Mouse (Mus musculus) thymus, postnatal 10 days (tissue): Measurements from ENCODE around the gene Ndfip2.

Source experiments
- DNase-seq, 2 experiments: peaks; one replicate each; pipeline ENCODE4 v3.0.0; 2021; ENCODE audit warnings: low spot score in 2 of 2

The Ndfip2 gene

DNA sequence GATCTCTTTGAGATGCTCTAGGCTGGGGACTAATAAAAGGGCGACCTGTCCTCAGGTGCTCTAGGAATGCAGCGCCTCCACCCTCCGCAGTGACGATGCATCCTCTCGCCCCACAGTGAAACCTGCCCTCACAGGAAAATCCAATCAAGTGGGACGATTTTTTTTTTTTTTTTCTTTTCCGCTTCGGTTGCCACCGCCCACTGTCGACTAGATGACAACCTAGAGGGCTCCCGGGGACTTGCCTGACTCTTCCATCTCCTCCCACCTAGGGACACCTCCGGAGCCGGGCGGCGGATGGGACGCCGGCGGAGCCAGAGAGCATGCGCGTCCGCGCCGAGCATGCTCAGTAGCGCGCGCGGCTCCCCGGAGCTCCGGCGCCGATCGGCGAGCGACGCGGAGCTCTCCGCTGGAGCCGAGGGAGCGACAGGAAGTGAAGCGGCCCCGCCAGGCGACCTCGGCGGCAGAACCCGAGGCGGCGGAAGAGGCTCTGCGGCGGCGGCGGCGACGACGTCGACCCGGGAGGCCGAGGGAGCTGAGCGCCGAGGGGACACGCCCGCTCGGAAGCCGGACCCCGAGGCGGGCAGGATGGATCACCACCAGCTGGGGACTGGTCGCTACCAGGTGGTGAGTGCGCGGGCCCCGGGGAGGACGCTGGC is at the start of gene Ndfip2:
TSS of gene Ndfip2 (plus strand) at position 195 of the 656 bp plus-strand sequence.
- DNase-seq, result peak; percentile 80 to 86

GRCm38 (mm10) chr14:105219525-105220376 is 38.6 kb upstream of the Ndfip2 start:
- no peak for DNase-seq

DNA sequence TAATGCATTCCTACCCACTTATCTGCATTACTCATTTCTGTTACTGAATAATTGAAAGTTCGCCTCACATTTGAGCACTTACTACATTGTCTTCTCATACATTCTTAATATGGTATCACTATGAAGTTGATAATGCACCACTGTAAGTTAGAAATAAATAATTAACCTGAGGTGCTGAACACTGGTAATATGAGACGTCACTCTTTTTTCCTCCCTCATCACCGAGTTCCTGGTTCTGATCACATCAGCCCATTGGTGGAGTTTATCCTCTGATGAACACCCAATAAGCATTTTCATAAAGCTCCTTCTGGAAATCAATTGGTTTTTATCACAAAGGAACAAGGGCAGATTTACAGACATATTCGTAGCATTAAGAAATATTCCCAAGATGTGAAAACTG is 36.1 kb upstream of the Ndfip2 start:
- no peak for DNase-seq

GRCm38 (mm10) chr14:105225790-105226189 is 32.6 kb upstream of the Ndfip2 start:
- no peak for DNase-seq

GRCm38 (mm10) chr14:105232421-105232820 is 26.0 kb upstream of the Ndfip2 start:
- DNase-seq, result peak; percentile 14 to 37

DNA sequence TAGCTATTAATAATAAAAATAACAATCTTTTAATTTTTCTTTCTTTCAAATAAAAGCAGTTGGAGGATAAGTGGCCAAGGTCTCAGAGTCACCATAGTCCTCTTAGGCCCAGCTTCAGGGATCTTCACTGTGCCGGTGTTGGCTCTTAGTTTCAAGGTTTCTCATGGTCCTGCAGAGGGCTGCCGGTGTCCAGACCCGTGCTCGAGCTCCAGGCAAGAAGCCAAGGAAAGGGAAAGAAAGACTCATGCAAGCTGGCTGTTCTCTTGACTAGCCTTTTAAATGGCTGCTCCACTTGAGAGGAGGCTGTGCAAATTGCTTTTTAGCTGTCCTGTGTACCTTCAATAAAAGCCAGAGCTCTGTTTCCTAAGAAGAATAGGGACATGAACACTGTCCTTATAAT is 21.8 kb upstream of the Ndfip2 start:
- no peak for DNase-seq

- no peak for DNase-seq
These were observed 20.6 kb upstream of the Ndfip2 start for GRCm38 (mm10) chr14:105237736-105238135.

GRCm38 (mm10) chr14:105238450-105239038 is 19.8 kb upstream of the Ndfip2 start:
- no peak for DNase-seq

- no peak for DNase-seq
These were observed 18.3 kb upstream of the Ndfip2 start for GRCm38 (mm10) chr14:105240120-105240519.

DNA sequence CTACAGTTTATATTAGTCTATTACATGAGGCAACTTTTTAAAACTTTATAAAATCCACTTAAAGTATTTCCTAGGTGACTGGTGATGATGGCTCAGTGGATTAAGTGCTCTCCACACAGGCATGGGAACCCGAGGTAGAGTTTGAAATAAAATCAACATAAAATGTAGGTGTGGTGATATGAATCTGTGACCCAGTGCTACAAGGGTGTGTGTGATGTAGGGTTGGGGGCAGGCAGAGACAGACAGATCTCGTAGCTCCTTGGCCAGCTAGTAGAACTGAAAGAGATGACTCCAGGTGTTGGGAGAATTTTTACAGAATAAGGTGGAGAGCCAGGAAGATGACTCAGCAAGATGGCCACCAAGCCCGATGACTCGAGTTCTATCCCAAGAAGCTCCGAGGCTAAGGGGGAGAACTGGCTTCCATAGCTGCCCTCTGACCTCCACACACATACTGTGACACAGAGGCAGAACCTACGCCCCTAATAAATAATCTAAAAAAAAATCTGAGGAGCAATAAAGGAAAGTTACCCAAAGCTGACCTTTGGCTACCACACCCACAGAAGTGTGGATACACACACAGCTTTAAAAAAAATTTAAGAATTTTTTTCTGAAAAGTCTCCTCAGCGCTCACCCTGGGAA is 14.4 kb upstream of the Ndfip2 start:
- DNase-seq, result no peak

GRCm38 (mm10) chr14:105251038-105251437 is 7.3 kb upstream of the Ndfip2 start:
- DNase-seq, result no peak

DNA sequence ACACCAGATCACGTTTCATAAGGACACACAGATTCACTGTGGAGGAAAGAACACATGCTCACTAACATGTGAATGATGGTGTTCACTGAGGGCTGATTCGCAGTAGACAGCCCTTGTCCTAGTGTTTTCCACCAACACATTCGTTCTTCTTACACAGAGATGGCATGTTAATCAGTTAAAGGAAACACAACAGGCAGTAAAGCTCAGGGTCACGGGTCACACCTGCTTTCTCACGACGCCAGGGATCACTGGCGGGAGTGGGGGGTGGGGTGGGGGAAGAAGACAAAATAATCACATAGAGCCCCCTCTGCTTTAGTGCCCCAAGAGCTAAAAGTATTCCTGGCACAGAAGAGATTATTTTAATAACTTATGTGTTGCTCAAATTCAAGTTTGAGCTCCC is 5.1 kb upstream of the Ndfip2 start:
- no peak for DNase-seq

GRCm38 (mm10) chr14:105254401-105254800 is 4.0 kb upstream of the Ndfip2 start:
- no peak for DNase-seq

- no peak for DNase-seq
These were observed 2.8 kb upstream of the Ndfip2 start for GRCm38 (mm10) chr14:105255620-105256019.

GRCm38 (mm10) chr14:105259035-105259880 is 885 bp downstream of the Ndfip2 start:
- DNase-seq, result peak; percentile 55 to 66

DNA sequence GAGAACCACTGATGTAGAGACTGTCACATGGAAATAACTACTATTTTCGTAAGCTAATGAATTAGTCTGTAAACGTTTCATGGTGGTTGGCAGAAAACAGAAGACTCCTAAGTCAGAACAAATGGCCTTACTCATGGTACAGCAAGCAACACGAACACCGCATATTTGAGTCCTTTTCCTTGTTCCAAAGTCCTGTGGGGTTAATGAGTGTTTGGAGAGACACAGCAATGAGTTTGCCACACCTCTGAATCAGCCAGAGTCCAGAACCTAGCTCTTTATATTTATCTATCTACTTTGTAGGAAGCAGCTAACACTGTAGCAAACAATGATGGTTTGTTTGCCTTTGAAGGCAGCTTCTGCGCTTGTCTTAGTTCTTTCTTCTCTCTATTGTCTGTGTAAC is 4.5 kb downstream of the Ndfip2 start:
- no peak for DNase-seq

DNA sequence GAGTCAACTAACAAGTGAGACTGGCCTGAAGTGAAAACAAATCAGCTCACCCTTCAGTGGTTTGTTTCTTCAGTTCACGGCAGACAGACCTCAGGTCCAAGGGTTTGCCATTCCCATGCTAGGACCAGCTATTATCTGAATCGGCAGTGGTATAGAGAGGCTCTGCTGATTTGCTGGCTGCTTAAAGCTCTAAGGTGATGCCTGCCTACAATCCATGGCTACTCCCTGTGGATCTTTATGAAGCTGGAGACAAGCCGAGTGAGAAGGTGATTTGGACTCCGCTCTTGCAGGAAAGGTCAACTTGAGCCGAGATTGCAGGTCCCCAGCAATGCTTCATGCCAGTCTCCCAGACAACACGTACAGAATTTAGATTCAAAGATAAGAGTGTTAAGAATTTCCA is 8.7 kb downstream of the Ndfip2 start:
- DNase-seq, result no peak

DNA sequence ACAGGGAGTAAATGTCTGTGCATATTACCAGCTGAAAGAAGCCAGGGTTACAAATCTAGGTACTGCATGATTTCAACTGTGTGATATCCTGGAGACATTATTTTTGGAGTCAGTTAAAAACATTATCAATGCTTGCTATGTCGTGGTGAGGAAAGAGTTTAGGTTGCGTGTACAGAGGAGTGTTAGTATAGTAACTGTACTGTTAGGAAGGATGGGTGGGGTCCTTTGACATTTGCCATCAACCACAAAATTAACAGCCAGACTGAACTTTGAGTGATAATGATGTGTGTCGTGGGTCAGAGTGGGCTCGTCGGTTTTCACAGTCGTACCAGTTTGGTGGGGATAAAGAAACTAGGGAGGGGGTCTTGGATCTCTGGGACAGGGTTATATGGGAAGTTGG is 13.7 kb downstream of the Ndfip2 start:
- no peak for DNase-seq

DNA sequence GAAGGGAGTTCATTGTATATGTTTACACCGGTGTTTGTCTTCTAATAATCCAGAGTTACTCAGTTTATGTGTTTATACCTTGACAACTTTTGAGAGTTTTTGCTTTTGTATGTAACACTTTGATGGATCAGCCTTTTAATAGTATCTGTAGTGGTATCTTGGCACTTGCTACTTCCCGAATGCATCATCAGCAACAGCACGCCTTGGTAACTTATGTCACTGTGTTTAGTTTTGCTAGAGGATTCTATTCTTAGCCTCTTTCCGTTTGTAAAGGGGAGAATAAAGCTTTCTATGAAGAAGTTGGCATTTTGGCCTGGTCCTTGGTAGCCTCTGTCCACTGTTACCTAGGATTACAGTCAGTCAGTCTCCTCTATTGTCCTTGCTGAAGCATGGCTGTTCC is 14.2 kb downstream of the Ndfip2 start:
- DNase-seq, result no peak

DNA sequence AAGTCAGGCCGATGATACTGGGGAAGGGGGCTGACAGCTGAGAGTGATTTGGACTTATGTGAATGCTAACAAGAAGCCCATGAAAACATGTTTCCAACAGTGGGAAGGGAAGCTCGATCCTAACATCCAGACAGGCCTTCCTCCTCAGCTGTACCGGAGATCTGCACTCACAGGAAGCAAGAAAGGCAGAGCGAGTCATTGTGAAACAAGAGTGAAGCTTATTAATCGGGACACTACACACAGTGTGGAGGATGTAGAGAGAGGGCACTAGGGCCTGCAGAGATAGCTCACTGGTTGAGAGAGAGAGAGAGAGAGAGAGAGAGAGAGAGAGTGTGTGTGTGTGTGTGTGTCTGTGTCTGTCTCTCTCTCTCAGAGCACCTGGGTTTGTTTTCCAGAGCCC is 16.8 kb downstream of the Ndfip2 start:
- DNase-seq, result no peak

- no peak for DNase-seq
These were observed 18.9 kb downstream of the Ndfip2 start for GRCm38 (mm10) chr14:105277277-105277676.
